Mouse (Mus musculus): ENCODE measurements at regions not wholly inside any gene's neighbourhood (a gene's known extent, or its start where the extent isn't known, plus 50 kb on each side); places are given as distances from the start of the nearest gene placed in this dataset.

- no peaks in the 10 kb centered on the region for H3K4me1 ChIP-seq (ENCODE audit: control insufficient read depth in 1 of 2, insufficient read depth in 2 of 2, low read length in 2 of 2)
- no peak for TF ChIP-seq ZC3H11A (IDR thresholded peaks at IDR 0.05; ENCODE audit: low read depth, low read length)
- no peak for TF ChIP-seq SMC3 (IDR thresholded peaks at IDR 0.05; ENCODE audit: low read depth, low read length)
- no peak for TF ChIP-seq TBP (IDR thresholded peaks at IDR 0.05; ENCODE audit: low read depth, low read length)
- TF ChIP-seq MAZ (IDR thresholded peaks at IDR 0.05; ENCODE audit: low read depth, low read length): no peak
- TF ChIP-seq GABPA (IDR thresholded peaks at IDR 0.05; ENCODE audit: low read depth, low read length): no peak
- no peak for TF ChIP-seq ZNF384 (IDR thresholded peaks at IDR 0.05; ENCODE audit: low read depth, low read length)
- TF ChIP-seq POLR2AphosphoS5 (IDR thresholded peaks at IDR 0.05; ENCODE audit: borderline replicate concordance, low read depth, low read length): no peak
- TF ChIP-seq MEF2A (IDR thresholded peaks at IDR 0.05; ENCODE audit: extremely low read depth, insufficient replicate concordance, low read depth, low read length, poor library complexity, severe bottlenecking): no peak
- TF ChIP-seq NELFE (IDR thresholded peaks at IDR 0.05; ENCODE audit: low read depth, low read length): no peak
- no peak for TF ChIP-seq USF2 (IDR thresholded peaks at IDR 0.05; ENCODE audit: borderline replicate concordance in 1 of 2, insufficient read depth in 1 of 2, low read depth in 1 of 2, low read length in 2 of 2)
- no peak for TF ChIP-seq EP300 (IDR thresholded peaks at IDR 0.05; ENCODE audit: low read depth in 1 of 2, low read length in 2 of 2)
- TF ChIP-seq SIN3A (IDR thresholded peaks at IDR 0.05; ENCODE audit: low read length): no peak
- no peak for TF ChIP-seq CHD1 (IDR thresholded peaks at IDR 0.05; ENCODE audit: low read depth, low read length)
- TF ChIP-seq KAT2A (conservative IDR thresholded peaks at IDR 0.05; ENCODE audit: low read depth, low read length): no peak
- TF ChIP-seq MXI1 (IDR thresholded peaks at IDR 0.05; ENCODE audit: low read depth, low read length): no peak
These were observed 446.5 kb downstream of the Pdgfc start for GRCm38 (mm10) chr3:81482742-81483141.

GRCm38 (mm10) chr3:81483363-81483762 lies 447.1 kb downstream of the Pdgfc start:
- no peak for DNase-seq (ENCODE audit: low read depth, low spot score)
- Histone ChIP-seq H3K9me3 (replicated peaks; ENCODE audit: insufficient read depth, low read length) (no peaks in the 10 kb centered on the region), H3K79me2 (ENCODE audit: control insufficient read depth, insufficient read depth, low read length, poor library complexity) (no peaks in the 10 kb centered on the region), H3K4me1 (ENCODE audit: control insufficient read depth in 1 of 2, insufficient read depth in 2 of 2, low read length in 2 of 2) (no peaks in the 10 kb centered on the region), H3K27ac (ENCODE audit: control insufficient read depth, low read depth, low read length) (no peak overlapping the region), H3K4me3 (ENCODE audit: control insufficient read depth in 1 of 2, insufficient read depth in 1 of 2, low read depth in 2 of 2, low read length in 2 of 2) (no peak overlapping the region), H3K27me3 (ENCODE audit: control insufficient read depth in 1 of 2, insufficient read depth in 2 of 2, low read length in 2 of 2) (no peaks in the 10 kb centered on the region), H3K36me3 (ENCODE audit: control insufficient read depth in 1 of 2, insufficient read depth in 2 of 2, low read length in 2 of 2) (no peaks in the 10 kb centered on the region), H3K9ac (ENCODE audit: control insufficient read depth, low read depth, low read length, poor library complexity, severe bottlenecking) (no peak overlapping the region)
- TF ChIP-seq MEF2A (IDR thresholded peaks at IDR 0.05; ENCODE audit: extremely low read depth, insufficient replicate concordance, low read depth, low read length, poor library complexity, severe bottlenecking): no peak
- TF ChIP-seq ZC3H11A (IDR thresholded peaks at IDR 0.05; ENCODE audit: low read depth, low read length): no peak
- no peak for TF ChIP-seq UBTF (IDR thresholded peaks at IDR 0.05; ENCODE audit: borderline replicate concordance, insufficient read depth, low read depth, low read length)
- TF ChIP-seq POLR2A (IDR thresholded peaks at IDR 0.05; ENCODE audit: control insufficient read depth in 1 of 2, insufficient read depth in 1 of 2, low read depth in 1 of 2, low read length in 2 of 2, poor library complexity in 1 of 2): no peak
- TF ChIP-seq E2F4 (IDR thresholded peaks at IDR 0.05; ENCODE audit: borderline replicate concordance, low read depth, low read length): no peak
- TF ChIP-seq HCFC1 (IDR thresholded peaks at IDR 0.05; ENCODE audit: low read depth, low read length): no peak

More at GRCm38 (mm10) chr3:81482742-81483141, 446.5 kb downstream of the Pdgfc start:
- Histone ChIP-seq H3K27ac (ENCODE audit: control insufficient read depth, low read depth, low read length) (no peak overlapping the region), H3K79me2 (ENCODE audit: control insufficient read depth, insufficient read depth, low read length, poor library complexity) (no peaks in the 10 kb centered on the region), H3K4me3 (ENCODE audit: control insufficient read depth in 1 of 2, insufficient read depth in 1 of 2, low read depth in 2 of 2, low read length in 2 of 2) (no peak overlapping the region), H3K9ac (ENCODE audit: control insufficient read depth, low read depth, low read length, poor library complexity, severe bottlenecking) (no peak overlapping the region), H3K9me3 (replicated peaks; ENCODE audit: insufficient read depth, low read length) (no peaks in the 10 kb centered on the region), H3K36me3 (ENCODE audit: control insufficient read depth in 1 of 2, insufficient read depth in 2 of 2, low read length in 2 of 2) (no peaks in the 10 kb centered on the region), H3K27me3 (ENCODE audit: control insufficient read depth in 1 of 2, insufficient read depth in 2 of 2, low read length in 2 of 2) (no peaks in the 10 kb centered on the region)
- no peak for DNase-seq (ENCODE audit: low read depth, low spot score)
